Mouse (Mus musculus) heart, embryonic 16.5 days (tissue): Measurements from ENCODE around the gene Slc34a2. TPM values are rescaled to one million over a fixed set of nuclear protein-coding genes. Genes with fewer than 3 reads are reported as not detected.

Source experiments
- ATAC-seq: fragments of 200-750 bp; cut with Nextera tagmentation; replicated peaks from 2 replicates; pipeline ENCODE4 v1.8.0; 2017; ENCODE audit warnings: moderate number of reproducible peaks; ENCODE audit not compliant: insufficient read depth, low FRiP score; ENCODE audit errors: extremely low read depth
- H3K27ac ChIP-seq: fragments of 300-500 bp; sonication (generic); 2 replicates; pipeline ENCODE4 v1.5.1; 2014; ENCODE audit warnings: mild to moderate bottlenecking, low read length, control low read depth, moderate library complexity
- H3K27me3 ChIP-seq: fragments of 300-500 bp; sonication (generic); 2 replicates; pipeline ENCODE4 v1.6.1; 2014; ENCODE audit warnings: low read length, mixed read lengths; ENCODE audit not compliant: control insufficient read depth, insufficient read depth
- H3K36me3 ChIP-seq: fragments of 300-500 bp; sonication (generic); 2 replicates; pipeline ENCODE4 v1.6.1; 2014; ENCODE audit not compliant: control insufficient read depth, insufficient read depth
- H3K4me1 ChIP-seq: fragments of 300-500 bp; sonication (generic); 2 replicates; pipeline ENCODE4 v1.6.1; 2014; ENCODE audit warnings: low read length, mixed read lengths; ENCODE audit not compliant: control insufficient read depth, insufficient read depth
- H3K4me2 ChIP-seq: fragments of 300-500 bp; sonication (generic); 2 replicates; pipeline ENCODE4 v1.6.1; 2014; ENCODE audit warnings: low read depth, mild to moderate bottlenecking, control low read depth, low read length
- H3K4me3 ChIP-seq: fragments of 300-500 bp; sonication (generic); 2 replicates; pipeline ENCODE4 v1.5.1; 2014; ENCODE audit warnings: mild to moderate bottlenecking, control low read depth, low read length
- H3K9ac ChIP-seq: fragments of 300-500 bp; sonication (generic); 2 replicates; pipeline ENCODE4 v1.6.1; 2014; ENCODE audit warnings: low read length, control low read depth
- H3K9me3 ChIP-seq: fragments of 300-500 bp; sonication (generic); replicated peaks from 2 replicates; pipeline ENCODE4 v1.6.1; 2016; ENCODE audit warnings: low read length; ENCODE audit not compliant: control insufficient read depth
- WGBS: fragments of 180-500 bp; shearing (Covaris S2); extraction: QIAGEN DNeasy Blood & Tissue Kit; methylation state at CpG from one replicate; pipeline ENCODE4 v1.1.7; 2014; 5-methylcytosine and 5-hydroxymethylcytosine counted together
- polyA plus RNA-seq: library from polyadenylated mRNA; unstranded; fragments of >200 nt; fragmentation: Nextera tagmentation; extraction: Ambion mirVana; gene quantifications from 2 replicates; pipeline ENCODE4 v1.2.1, GENCODE M21; 2015

The Slc34a2 gene
- polyA plus RNA-seq, 1 experiment from 2014 or later = 0.89 TPM

DNA sequence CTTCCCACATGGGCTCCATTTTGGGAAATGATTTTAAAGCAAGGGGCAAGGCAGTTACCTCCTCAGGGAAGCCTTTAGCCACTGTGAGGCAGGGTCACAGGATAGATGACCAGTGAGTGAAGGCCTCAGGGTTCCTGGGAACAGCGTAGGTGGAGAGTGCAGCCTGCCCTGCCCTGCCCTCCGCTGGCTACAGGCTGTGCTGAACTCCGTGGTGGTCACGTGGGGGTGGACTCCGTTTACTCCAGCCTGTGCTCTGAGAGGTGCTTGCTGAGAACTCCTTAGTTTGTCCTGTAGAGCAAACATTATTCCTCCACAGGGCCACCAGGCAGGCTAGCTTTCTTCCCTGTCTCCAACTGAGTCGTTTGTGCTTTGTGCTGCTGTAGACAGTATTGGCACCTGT lies 10.1 kb downstream of the Slc34a2 start:
- H3K4me3 ChIP-seq = no peak overlapping the region
- H3K27ac ChIP-seq = no peak overlapping the region
- ATAC-seq = no peak
- 0 out of 2 replicates have a peak, but pooled peaks cover 3% of the 10 kb centered on the region for H3K4me1 ChIP-seq
- no peak overlapping the region for H3K4me2 ChIP-seq
- H3K9ac ChIP-seq = no peak overlapping the region
- no peaks in the 10 kb centered on the region for H3K9me3 ChIP-seq
- no peaks in the 10 kb centered on the region for H3K36me3 ChIP-seq
- WGBS = 26% methylated on average over 6 of the region's 6 CpGs
- H3K27me3 ChIP-seq = peaks cover 24% of the 10 kb centered on the region

DNA sequence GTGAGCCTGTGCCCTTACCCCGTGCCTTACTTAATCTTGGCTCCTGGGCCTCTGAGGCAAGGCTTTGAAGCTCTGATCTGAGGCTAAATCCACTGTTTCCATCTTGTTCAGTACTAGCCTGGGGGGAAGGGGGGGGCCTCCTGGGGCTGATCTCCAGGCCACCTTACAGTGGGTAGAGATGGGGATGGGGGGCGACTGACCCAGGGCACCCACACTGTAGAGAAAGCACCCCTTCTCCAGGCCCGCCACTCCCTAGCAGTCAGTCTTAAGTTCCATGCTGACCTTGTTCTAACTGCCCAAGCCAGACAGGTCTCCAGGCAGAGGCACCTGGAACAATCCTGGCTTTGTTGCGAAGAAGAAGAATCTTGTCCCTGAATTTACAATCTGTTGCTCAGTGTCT lies 10.7 kb downstream of the Slc34a2 start:
- ATAC-seq = no peak
- peak overlapping the region; percentile 62; the same call in 1 of the 2 replicates for H3K4me2 ChIP-seq
- H3K4me1 ChIP-seq = 0 out of 2 replicates have a peak, but pooled peaks cover 3% of the 10 kb centered on the region
- WGBS = 48% methylated on average over 4 of the region's 4 CpGs
- H3K4me3 ChIP-seq = peak overlapping the region; percentile 41
- H3K9me3 ChIP-seq = no peaks in the 10 kb centered on the region
- H3K9ac ChIP-seq = no peak overlapping the region
- no peaks in the 10 kb centered on the region for H3K36me3 ChIP-seq
- peaks cover 24% of the 10 kb centered on the region for H3K27me3 ChIP-seq
- no peak overlapping the region for H3K27ac ChIP-seq

GRCm38 (mm10) chr5:53049046-53049445 lies 11.2 kb downstream of the Slc34a2 start:
- H3K9me3 ChIP-seq = no peaks in the 10 kb centered on the region
- ATAC-seq = no peak

DNA sequence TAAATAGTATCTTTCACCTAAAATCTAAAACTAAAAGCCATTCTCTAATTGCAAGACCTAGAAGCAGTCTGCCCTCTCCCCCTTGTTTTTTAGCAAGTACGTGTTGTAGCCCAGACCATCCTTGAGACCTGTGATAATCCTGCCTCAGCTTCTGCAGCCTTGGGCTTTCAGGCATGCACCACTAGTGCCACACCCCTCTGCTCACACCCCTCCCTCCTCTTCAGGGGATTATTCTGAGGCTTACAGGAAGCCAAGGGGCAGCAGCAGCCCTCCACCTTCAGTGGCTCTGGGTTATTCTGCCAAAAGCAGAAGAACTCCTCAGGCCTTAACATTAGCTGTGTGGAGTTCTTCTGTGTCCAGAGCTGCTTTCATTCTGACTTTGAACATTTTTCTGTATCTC lies 13.1 kb downstream of the Slc34a2 start:
- 66% methylated on average over 1 of the region's 1 CpGs for WGBS
- no peaks in the 10 kb centered on the region for H3K9me3 ChIP-seq
- H3K4me3 ChIP-seq = no peak overlapping the region
- no peak for ATAC-seq
- no peak overlapping the region for H3K9ac ChIP-seq
- peaks cover 24% of the 10 kb centered on the region for H3K27me3 ChIP-seq
- no peaks in the 10 kb centered on the region for H3K36me3 ChIP-seq
- no peak overlapping the region for H3K27ac ChIP-seq
- 0 out of 2 replicates have a peak, but pooled peaks cover 3% of the 10 kb centered on the region for H3K4me1 ChIP-seq
- H3K4me2 ChIP-seq = no peak overlapping the region

More at GRCm38 (mm10) chr5:53049046-53049445, 11.2 kb downstream of the Slc34a2 start:
- peak overlapping the region; percentile 41 for H3K4me3 ChIP-seq
- H3K4me1 ChIP-seq = 0 out of 2 replicates have a peak, but pooled peaks cover 3% of the 10 kb centered on the region
- H3K9ac ChIP-seq = no peak overlapping the region
- H3K36me3 ChIP-seq = no peaks in the 10 kb centered on the region
- WGBS = 2% methylated on average over 39 of the region's 39 CpGs
- peak overlapping the region; percentile 62 for H3K4me2 ChIP-seq
- H3K27ac ChIP-seq = no peak overlapping the region
- peaks cover 24% of the 10 kb centered on the region for H3K27me3 ChIP-seq

GRCm38 (mm10) chr5:53053246-53053645 lies 15.4 kb downstream of the Slc34a2 start:
- no peaks in the 10 kb centered on the region for H3K9me3 ChIP-seq
- H3K27me3 ChIP-seq = peaks cover 22% of the 10 kb centered on the region
- H3K4me1 ChIP-seq = 0 out of 2 replicates have a peak, but pooled peaks cover 3% of the 10 kb centered on the region
- no peak overlapping the region for H3K4me2 ChIP-seq
- no peak for ATAC-seq
- no peak overlapping the region for H3K27ac ChIP-seq
- 78% methylated on average over 2 of the region's 2 CpGs for WGBS
- no peaks in the 10 kb centered on the region for H3K36me3 ChIP-seq
- H3K9ac ChIP-seq = no peak overlapping the region
- no peak overlapping the region for H3K4me3 ChIP-seq

DNA sequence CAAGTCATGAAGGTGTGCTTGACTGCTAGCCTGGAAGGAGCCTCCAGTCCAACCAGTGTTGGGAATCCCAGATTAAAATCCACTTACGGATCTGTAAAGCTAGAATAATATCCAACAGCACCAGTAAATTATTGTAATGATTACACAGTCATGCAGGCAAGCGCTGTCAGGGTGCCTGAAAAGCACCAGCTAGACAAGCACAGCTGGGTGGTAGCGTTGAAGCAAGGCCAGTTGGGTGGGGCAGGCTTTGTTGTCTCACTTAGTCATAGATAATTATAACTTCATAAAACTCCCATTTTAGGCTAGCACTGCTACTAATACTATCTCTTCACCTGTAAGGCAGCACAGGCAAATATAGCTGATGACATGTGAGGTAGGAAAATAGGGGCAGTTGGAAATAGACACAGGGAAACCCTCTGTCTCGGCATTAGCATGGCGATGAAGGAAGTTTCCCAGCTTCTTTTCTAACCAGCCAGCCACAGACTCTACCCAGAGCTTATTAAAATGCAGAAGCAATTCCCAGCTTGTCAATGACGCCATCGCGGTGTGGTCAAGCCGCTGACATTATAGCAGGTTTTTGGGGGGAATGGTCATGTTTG lies 23.8 kb downstream of the Slc34a2 start:
- H3K9me3 ChIP-seq = no peaks in the 10 kb centered on the region
- no peaks in the 10 kb centered on the region for H3K4me1 ChIP-seq
- no peak overlapping the region for H3K27ac ChIP-seq
- ATAC-seq = no peak
- WGBS = 88% methylated on average over 9 of the region's 9 CpGs
- H3K9ac ChIP-seq = no peak overlapping the region
- H3K4me3 ChIP-seq = no peak overlapping the region
- H3K4me2 ChIP-seq = no peak overlapping the region
- H3K36me3 ChIP-seq = no peaks in the 10 kb centered on the region
- no peaks in the 10 kb centered on the region for H3K27me3 ChIP-seq

DNA sequence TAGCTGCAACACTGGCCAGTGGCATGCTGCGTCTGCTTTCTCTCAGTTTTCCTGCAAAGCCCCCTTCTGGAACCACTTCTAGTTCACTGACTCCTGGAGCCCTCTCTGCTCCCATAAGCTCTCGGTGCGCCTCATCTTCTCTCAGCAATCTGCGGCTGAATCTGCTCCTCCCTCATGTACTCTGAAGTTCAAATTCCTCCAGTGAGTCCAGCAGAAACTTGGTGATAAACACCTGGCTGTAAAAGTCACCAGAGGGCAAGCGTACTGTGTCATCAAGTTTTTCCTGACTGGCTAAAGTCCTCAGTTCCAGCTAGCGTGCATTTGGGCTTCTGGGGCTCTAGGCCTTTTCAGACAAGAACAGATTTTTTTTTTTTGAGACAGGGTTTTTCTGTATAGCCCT lies 36.7 kb downstream of the Slc34a2 start:
- WGBS = 49% methylated on average over 6 of the region's 6 CpGs
- no peaks in the 10 kb centered on the region for H3K9me3 ChIP-seq
- no peak for ATAC-seq
- H3K4me1 ChIP-seq = no peaks in the 10 kb centered on the region
- no peak overlapping the region for H3K4me2 ChIP-seq
- no peaks in the 10 kb centered on the region for H3K36me3 ChIP-seq
- H3K27me3 ChIP-seq = no peaks in the 10 kb centered on the region
- no peak overlapping the region for H3K4me3 ChIP-seq
- no peak overlapping the region for H3K27ac ChIP-seq
- H3K9ac ChIP-seq = no peak overlapping the region

GRCm38 (mm10) chr5:53078453-53078852 lies 40.6 kb downstream of the Slc34a2 start:
- 47% methylated on average over 4 of the region's 4 CpGs for WGBS
- Histone ChIP-seq H3K36me3 (no peaks in the 10 kb centered on the region), H3K4me2 (no peak overlapping the region), H3K9ac (no peak overlapping the region), H3K27ac (no peak overlapping the region), H3K4me1 (no peaks in the 10 kb centered on the region), H3K4me3 (no peak overlapping the region), H3K9me3 (no peaks in the 10 kb centered on the region), H3K27me3 (no peaks in the 10 kb centered on the region)
- no peak for ATAC-seq

DNA sequence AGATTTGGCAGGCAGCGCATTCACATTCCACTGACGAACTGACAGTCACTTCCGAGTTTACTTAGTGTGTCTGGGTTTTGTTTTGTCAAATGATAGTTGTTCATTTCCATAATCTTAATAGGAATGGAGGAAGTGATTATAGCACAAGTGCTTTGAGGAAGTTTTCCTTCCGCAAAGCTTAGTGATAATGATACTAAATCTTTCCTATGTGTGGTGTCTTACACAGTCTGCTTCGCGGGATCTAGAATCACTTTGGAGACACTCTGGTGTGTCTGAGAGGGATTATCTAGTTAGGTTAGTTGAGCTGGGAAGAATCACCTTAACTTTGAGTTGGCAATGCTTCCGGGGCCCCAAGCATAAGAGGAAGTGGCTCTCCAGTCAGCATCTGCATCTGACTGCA lies 49.6 kb downstream of the Slc34a2 start:
- Histone ChIP-seq H3K27me3 (no peaks in the 10 kb centered on the region), H3K9me3 (no peaks in the 10 kb centered on the region), H3K4me2 (no peak overlapping the region), H3K9ac (no peak overlapping the region), H3K4me1 (no peaks in the 10 kb centered on the region), H3K4me3 (no peak overlapping the region), H3K36me3 (no peaks in the 10 kb centered on the region), H3K27ac (no peak overlapping the region)
- no peak for ATAC-seq
- 78% methylated on average over 7 of the region's 7 CpGs for WGBS
